Mouse (Mus musculus) adrenal gland, postnatal 25 days (tissue): Measurements from ENCODE around the gene Acbd7. TPM values are rescaled to one million over a fixed set of nuclear protein-coding genes. Genes with fewer than 3 reads are reported as not detected.

Experiments
- DNase-seq: peaks from one replicate; pipeline ENCODE4 v3.0.0; 2021; ENCODE audit warnings: mixed read lengths
- long read RNA-seq: library from polyadenylated mRNA; stranded (forward); transcript quantifications from one replicate; pipeline ENCODE4 v2.0.0, GENCODE M21; 2021
- total RNA-seq: library from RNA; stranded (reverse); gene quantifications from 2 replicates; pipeline ENCODE4 v1.2.3, GENCODE M21; 2021

Acbd7 gene
- total RNA-seq: not detected in 2 replicates
- long read RNA-seq: 0 reads

DNA sequence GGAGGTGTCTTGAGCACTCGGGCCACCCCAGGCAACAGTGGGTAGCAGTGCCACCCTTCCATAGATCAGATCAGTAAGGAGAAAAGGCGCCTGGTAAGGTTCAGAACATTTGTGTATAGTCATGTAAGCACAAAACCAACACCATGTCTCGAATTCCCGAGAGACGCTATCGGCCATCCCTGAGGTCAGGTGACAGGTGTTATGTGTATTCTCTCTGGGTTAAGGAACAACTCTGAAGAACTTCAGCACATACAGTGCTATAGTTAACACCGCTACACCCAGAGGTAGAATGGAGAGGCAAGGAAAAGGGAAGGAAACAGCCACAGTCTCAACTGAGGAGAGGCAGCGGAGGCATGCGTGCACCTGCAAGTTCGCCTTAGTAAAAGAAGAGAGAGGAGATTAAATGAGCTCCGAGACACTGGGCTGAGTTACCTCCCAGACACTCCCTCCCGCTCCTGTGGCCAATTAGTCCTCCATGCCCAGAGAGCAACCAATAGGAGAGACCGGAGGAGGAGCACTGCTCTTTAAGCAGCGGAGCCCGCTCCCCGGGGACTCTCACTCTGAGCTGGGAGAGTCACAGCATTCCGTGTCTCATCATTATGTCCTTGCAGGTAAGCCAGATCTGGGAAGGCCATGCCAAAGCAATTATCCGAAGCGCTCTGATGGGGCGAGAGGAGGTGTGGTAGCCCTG, at the start of gene Acbd7:
Acbd7 (plus strand) TSS at position 558 of the 691 bp plus-strand sequence.
- peak; percentile 65 for DNase-seq

DNA sequence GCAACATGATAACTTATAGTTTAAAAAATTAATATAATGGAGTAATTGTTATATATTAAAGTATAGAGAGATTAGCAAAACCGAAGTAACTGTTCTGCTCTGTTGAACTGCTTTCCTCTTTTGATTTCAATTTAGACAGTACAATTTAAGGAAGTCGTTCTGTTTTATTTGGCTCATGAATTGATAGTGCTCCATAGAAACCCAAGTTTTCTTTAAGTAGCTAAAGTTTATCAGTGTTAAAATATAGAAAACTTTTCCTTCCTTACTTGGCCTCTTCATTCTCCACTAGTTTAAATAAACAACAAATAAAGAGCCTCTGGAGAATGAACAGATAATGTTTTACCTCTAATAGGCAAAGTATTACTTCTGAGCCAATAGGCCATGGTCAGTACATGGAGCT, 49.7 kb upstream of the Acbd7 start:
- no peak for DNase-seq

DNA sequence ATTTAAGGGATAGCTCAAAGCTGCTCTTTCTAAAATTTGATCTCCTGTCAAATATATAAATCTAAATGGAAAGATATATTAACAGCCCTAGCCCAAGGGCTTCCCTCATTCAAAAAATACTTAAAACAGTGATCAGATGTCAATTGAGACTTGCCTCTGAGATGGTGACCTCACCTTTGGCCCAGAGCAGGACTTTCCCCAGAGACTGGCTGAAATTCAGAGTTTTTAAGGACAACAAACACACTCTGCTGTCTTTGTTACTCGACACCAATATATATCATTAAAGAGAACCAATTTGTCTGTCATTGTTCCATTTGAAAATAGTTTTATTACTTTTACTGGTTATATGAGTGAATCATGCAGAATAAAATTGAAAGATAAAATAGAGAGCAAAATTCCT, 46.4 kb upstream of the Acbd7 start:
- no peak for DNase-seq

DNA sequence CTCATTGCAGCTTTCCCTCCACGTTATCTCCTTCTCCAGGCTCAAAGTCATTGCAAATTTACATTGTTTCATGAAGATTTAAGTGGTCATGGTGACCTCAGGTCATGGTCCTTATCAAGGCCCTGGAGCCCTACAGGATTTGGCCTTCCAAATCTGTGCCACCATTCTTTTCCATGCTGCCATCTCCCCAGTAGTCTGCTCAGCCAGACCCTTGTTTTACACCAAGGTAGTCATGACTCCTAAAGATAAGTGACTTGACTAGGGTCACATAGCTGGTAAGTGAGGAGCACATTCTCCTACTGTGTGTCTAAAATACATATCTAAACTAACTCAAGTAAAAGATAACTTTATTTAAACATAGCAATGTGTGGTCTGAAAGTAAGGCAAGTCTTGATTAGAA, 43.8 kb upstream of the Acbd7 start:
- no peak for DNase-seq

DNA sequence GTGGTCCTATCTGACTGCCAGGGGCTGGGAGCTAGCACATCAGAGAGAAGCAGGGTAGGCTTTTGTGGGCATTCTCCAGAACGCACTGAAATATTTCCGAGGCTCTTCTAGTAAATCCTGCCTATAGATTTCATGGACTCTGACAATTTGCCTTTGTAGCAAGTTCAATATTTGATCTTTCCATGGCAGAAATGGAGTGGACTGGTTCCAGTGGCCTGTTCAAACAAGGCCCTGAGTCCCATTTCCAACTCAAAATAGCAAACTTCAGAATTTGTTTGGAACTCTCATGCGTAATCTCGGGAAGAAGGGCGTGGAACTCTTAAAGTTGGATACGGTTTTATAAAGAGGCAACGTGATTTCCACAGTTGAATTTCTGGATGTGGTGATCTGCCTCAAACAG, 40.1 kb upstream of the Acbd7 start:
- no peak for DNase-seq

DNA sequence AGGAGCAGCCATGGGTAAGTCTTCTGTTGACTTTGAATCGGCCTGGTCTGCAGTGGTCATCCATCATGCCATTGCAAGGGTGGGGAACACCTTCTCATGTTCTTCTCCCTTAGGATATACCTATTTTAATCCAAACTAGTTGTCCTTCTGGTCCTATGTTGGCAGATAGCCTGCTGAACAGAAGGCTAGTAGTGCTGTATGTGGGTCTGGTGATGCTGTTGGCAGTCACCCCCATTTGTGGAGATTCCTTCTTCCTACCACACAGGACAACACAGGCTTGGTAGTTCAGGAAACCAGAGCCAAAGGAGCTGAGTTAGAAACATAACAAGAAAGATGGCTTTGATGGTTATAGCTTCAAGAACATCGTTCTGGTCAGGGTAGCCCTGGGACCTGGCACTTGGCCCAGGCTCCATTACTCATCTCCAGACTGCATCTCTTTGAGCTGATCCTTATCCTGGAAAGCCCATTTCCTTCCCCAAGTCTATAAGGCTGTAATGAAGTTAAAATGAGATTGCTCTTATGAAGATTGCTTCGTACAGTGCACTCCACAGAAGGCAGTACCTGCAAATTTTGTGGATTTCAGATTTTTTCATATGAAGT, 30.4 kb upstream of the Acbd7 start:
- peak; percentile 86 for DNase-seq

DNA sequence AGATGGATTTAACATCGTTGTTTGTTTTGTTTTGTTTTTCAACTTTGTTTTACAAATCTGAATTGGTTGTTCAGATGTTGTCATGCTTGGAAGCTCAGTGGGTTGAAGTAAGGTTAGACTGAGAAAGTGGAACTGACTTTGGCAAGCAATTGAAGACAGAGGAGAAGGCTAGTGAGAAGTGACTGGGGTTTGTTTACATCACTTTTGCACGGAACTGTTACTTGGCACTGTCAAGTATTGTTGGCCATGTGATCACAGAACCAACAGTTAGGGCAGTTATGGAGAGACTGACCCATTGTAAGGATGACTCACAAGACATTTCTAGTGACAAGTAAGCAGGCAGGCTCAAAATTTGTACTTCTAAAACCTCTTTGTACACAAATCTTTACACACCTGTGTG, 12.8 kb upstream of the Acbd7 start:
- DNase-seq: no peak

DNA sequence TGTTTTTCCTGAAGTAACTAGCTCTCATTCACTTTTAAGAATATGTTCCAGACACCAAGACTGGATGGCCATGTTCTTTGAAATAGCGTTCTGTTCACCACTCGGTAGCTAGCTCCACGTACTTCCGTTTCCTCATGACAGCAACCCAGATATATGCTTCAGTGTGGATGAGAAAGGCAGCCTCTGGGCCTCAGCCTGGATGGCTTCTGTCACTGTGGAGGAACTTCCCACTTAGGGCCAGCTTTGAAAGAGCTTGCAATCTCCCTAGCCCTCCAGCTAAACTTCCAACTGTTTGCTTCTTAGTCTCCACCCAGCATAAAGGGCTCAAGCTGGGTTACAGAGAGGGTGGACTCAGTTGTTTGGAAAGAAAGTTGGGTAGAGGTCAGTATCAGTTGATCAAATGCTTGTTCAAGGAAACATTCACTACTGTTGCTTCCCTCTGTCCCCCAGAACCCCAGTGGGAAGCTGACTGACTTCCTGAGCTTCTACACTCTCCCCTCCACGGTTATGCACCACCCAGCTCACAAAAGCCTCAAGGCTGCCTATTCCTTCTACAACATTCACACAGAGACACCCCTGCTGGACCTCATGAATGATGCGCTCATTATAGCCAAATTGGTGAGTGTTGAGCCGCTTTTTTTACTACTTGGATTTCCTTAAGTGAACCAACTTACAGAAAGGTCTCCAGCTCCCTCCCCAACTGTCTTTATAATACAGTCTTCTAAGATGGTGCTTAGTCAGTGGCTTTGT, 11.4 kb upstream of the Acbd7 start:
- DNase-seq: no peak

DNA sequence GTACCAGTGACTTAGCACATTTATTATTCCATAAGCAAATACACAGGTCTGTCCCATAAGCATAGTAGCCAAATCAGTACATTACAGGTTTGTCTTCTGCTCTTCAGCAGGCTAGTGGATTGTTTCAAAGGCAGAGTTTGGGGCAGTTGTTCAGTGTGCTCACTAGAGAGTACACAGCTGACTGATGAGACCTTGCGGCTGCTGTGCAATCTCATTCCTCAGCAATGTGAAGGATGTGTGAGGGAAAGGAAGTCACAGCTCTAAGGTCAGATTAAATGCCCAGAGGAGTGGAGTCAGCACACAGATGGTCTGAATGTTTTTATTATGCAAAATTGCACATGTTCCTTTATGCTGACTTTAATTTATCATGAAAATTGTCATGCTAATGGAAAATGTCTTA, 9.4 kb upstream of the Acbd7 start:
- no peak for DNase-seq

DNA sequence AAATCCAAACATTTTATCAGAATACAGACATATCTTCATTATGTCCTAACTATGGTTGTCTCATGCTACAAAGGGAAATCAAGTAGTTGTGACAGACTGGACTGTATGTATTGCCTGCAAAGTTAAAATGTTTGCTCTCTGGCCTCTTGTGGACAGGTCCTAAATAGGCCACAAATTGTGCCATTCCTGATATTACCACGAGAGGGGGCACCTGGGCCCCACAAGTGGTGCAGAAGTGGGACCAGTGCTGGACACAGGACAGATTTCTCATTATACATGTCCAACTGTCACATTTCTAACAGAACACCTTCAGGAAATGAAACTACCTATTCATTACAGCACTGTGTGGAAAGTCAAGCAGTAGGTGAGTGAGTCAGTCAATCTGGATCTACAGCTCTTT, 8.6 kb upstream of the Acbd7 start:
- peak; percentile 65 for DNase-seq

DNA sequence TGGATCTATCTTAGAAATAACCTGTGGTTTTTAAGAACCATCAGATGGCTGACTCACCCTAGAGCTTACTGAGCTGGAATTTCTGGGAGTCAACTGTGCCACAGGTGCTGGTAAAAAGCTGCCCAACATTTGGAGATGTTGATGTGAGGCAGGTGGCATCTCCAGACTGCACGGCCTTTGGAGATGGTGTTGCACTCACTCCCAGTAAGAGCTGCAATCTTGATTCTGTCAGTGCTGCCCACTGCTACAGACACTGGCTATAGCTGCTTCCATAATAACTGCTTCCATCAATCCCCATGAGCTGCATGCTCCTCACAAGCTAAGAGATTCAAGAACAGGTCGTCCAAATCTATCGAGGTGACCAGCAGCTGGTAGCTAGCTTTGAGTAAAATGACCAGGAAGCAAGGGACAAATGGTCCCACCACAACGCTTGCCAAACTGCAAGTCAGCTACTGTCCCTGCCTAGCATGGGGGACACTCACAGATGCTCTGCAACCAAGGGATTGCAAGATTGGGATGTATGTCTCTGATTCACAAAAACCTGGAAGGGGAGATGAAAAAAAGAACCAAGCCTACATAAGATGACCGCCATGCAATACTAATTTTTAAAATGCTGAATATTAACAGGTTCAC, 4.8 kb upstream of the Acbd7 start:
- DNase-seq: no peak

DNA sequence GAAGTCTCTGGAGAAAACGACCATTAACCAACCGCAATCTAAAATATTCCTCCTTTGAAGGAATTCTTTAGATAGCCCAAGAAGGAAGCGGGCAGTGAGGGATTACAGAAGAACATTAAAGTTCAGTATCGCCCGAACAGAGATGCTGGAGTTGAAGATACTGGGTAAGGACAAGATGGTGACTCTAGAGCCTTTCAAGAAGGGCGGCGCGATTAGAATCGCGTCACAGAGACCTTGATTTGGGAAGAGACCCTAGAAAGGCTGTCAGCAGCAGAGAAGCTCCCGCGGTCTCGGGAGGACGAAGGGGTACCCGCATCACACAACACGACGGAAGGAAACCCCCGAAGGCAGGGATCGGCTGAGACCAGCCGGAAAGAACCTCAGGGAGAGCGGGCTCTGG, 3.9 kb upstream of the Acbd7 start:
- no peak for DNase-seq

DNA sequence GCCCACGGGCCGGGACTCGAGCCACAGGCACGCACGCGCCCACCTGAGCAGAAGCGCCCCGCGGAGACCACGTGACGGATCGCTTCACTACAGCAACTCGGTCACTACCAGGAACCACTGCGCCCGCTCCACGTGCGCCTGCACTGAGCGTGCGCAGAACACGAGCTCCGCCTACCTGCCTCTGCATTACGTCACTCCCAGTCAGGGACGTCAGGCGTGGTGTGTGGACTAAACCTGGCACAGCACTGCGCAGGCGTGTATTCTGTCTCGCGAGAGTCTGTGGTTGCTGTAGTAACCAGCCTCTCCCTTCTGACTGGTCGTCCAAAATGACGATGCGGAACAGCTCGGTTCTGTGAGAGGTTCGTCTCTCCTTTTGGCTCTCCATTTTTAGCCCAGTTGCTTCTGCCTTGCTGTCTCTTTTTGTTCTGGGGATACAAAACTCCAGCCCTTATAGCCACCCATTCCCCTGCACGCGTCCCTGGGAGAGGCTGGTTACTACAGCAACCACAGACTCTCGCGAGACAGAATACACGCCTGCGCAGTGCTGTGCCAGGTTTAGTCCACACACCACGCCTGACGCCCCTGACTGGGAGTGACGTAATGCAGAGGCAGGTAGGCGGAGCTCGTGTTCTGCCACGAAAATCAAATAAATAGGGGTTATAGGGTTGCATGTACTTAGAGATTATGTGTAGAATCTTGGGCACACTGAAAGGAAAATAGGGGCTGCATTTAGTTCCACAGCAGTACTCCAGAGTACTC, 3.3 kb upstream of the Acbd7 start, which contains the start of gene Rpp38:
Rpp38 (minus strand) TSS at position 160 of the 759 bp plus-strand sequence.
- peak; percentile 95 for DNase-seq

DNA sequence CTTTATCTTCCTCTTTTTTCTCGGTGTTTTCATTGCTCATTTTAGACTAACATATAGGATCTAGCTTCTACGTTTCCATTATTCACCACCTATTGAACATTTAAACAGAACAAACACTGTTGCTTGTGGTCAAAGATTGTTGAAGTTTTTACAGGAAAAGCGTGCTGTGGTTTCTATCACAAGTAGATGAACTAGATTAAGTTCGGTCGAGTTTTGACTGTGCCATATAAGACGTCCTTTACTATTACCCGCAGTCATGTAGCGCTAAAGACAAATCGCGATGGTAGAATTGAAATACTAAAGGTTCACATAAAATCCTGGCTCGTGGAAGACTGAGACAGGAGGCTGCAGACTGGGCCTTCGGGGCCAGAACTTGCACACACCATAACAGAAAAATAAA, 2.2 kb upstream of the Acbd7 start:
- no peak for DNase-seq

DNA sequence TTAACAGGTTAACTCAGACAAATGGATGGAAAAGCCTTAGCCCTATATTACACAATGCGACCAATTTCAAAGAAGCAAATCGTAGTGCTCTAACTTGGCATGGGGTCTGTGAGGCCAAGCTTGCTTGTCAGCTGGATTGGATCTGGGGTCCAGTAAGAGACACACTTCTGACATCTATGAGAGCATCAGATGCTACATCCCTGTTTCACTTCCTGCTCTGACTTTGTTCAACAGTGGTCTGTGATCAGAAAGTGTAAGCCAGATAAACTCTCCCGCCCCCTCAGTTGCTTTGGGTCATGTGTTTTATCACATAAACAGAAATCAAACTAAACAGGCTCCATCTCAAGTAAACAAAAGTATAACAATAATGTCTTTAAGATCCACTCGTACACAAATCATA, 12.5 kb downstream of the Acbd7 start:
- no peak for DNase-seq

DNA sequence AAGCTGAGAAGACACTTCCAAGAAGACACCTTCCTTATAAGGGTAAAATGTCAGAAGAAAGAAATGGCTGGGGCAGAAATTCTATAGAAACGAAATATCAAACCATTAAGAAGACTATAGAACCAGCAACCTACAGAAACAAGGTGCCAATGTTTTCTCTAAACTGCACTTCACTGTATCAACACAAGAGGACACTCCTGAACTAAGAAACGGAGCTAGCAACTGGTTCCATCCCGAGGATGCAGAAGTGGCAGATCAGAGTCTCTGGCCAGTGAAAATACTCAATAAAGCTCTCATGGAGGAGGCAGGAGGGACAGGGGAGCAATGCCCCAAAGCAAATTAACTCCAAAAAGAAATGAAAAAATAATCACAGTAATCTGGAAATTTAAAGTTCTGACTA, 13.0 kb downstream of the Acbd7 start:
- no peak for DNase-seq

DNA sequence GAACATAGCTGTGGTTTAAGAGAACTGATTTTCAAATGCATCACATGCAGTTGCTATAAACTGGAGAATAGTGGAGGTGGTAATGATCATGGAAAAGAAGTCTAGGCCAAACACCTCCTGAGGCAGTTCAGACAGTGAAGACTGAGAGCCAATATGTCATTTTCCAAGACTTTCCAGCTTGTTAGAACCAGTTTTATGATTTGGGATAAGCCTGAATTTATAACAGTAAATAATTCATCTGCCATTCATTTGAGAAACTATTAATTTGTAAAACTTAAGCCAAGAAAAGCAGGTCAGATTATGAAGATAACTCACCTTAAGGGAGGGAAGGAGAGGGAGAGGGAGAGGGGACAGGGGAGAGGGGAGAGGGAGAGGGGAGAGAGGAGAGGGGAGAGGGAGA, 17.2 kb downstream of the Acbd7 start:
- no peak for DNase-seq

DNA sequence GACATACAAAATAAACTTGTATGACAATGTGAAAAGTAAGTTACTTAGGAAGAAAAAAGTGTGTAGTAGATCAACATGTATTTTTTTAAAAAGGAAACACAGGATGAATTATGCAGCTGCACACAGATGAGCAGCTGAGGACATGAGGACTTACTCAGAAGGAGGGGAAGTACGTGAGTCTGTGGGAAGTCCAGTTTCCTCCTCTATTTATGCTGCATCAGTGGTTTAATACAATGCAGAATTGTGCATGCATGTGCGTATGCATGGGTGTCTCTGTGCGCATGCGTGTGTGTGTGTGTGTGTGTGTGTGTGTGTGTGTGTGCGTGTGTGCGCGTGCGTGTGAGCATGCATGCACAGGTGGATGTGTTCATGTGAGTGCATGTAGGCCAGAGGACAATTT, 19.8 kb downstream of the Acbd7 start:
- no peak for DNase-seq

DNA sequence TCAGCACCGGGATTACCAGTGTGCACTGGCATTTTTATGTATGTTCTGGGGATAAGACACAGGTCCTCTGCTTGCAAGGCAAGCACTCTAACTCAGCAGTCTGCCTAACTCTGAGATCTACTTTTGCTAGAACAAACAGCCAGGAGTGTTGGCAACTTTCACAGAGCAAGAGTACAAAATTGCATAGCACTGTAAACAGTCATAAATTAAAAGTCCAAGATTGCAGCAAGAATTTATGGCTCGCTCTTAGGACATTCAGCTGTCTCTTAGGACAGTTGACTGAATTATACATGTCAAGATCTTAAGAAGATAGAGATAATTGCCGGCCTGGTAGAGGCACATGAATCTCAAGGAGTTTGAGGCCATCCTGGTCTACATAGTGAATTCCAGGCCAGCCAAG, 20.3 kb downstream of the Acbd7 start:
- no peak for DNase-seq

DNA sequence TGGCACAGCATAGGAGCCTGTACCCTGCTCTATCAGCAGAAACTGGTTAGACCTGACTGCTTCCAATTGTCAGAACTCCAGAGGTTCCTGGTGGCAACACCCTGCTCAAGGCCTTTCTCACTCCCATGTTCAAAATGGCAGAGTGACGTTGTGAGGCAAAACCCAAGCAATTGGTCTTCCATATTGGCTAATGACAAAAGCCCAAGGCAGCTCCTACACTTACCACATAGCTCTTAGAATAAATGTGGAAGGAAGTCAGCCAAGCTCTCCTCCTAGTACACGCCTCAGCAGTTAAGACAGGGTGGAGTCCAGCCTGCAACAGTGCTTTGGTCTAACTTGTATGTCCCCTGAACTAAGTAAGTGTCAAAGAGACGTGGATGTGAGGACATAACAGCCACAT, 21.9 kb downstream of the Acbd7 start:
- DNase-seq: no peak

DNA sequence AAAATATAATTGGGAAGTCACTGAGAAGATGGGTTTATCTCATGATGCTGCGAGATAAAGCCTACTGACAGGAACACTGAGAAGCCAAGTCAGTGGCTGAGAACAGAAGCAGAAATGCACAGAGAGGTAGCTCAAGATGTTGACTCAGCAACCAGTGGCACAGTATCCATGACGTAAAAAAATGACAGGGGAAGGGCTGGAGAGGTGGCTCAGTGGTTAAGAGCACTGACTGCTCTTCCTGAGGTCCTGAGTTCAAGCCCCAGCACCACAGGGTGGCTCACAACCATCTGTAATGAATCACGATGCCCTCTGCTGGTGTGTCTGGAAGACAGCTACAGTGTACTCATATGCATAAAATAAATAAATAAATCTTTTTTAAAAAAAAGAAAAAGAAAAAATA, 25.1 kb downstream of the Acbd7 start:
- no peak for DNase-seq

DNA sequence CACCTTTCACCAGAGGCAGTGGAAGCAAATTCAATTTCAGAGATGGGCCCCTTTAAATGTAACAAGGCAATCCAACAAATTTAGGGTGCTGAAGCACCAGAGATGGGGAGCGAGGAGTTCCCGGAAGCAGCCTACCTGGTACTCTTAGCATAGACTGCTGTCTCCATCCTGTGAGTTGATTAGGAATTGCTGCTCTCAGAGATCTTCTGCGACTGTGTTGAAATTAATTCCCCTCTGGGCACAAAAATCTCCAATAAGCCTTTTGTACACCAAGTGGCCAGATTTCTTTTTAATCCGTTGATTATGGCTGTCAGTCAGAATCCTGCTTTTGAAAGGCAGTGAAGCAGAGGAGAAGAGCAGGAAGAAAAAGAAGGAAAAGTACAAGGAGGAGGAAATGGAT, 29.2 kb downstream of the Acbd7 start:
- no peak for DNase-seq
